Mouse (Mus musculus): ENCODE measurements around the gene Cdh15. TPM values are rescaled to one million over a fixed set of nuclear protein-coding genes. Genes with fewer than 3 reads are reported as not detected.
A peak's percentile ranks its signal among the peaks of the same experiment; 100 is the strongest.

Cdh15 gene
- polyA plus RNA-seq, 1 experiment from 2014 or later, result 0.86 TPM

DNA sequence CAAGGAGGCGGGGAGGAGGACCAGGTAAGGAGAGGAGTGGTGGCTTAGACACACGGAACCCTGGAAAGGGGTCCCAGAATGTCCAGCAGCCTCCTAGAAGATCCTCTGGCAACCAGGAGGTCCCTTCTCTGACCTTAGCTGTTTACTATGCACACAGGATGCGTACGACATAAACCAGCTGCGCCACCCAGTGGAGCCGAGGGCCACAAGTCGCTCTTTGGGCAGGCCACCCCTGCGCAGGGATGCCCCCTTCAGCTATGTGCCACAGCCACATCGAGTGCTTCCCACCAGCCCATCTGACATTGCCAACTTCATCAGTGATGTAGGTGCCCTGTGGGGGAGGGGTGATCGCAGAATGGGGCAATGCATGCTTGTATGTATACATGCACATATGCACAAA lies 17.7 kb downstream of the Cdh15 start:
- no peak overlapping the region for H3K27ac ChIP-seq (ENCODE audit: low read depth, low read length)
- H3K36me3 ChIP-seq (ENCODE audit: control insufficient read depth, insufficient read depth, low read length), result no peaks in the 10 kb centered on the region
- no peaks in the 10 kb centered on the region for H3K27me3 ChIP-seq (ENCODE audit: control insufficient read depth, insufficient read depth, low read length)
- H3K4me2 ChIP-seq (replicated peaks; ENCODE audit: low read depth, low read length), result peak overlapping the region; percentile 36; the same call in 1 of the 2 replicates
- H3K9ac ChIP-seq (ENCODE audit: low read depth, low read length), result no peak overlapping the region
- DNase-seq (ENCODE audit: low spot score) (peak; percentile 34), ATAC-seq (ENCODE audit: low FRiP score) (0 out of 2 replicates have a peak, but pooled peaks have one; percentile 38)
- 60% methylated on average over 10 of the region's 10 CpGs for WGBS
- H3K4me1 ChIP-seq (replicated peaks; ENCODE audit: control insufficient read depth, insufficient read depth, low read length), result no peaks in the 10 kb centered on the region
- no peaks in the 10 kb centered on the region for H3K9me3 ChIP-seq (ENCODE audit: control insufficient read depth, low read length)
- H3K4me3 ChIP-seq (ENCODE audit: low read depth, low read length), result no peak overlapping the region

DNA sequence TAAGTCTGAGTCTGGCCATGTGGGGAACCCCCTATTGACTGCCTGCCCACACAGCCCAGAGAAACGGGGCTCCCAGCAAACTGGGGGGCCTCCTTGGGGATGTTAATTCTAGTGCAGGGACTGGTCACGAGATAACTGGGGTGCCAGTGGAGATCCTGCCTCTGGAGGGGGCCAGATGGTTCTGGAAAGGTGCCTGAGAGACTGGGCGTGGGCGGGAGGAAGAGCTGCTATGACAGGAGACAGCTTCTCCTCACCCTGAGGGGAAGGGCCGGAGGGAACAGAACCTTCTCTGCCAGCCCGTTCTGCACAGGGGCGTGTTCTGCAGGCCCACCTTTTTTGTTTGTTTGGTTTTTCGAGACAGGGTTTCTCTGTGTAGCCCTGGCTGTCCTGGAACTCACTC lies 18.5 kb downstream of the Cdh15 start:
- Histone ChIP-seq H3K9ac (ENCODE audit: low read depth, low read length) (no peak overlapping the region), H3K9me3 (ENCODE audit: control insufficient read depth, low read length) (no peaks in the 10 kb centered on the region), H3K27ac (ENCODE audit: low read depth, low read length) (no peak overlapping the region), H3K36me3 (ENCODE audit: control insufficient read depth, insufficient read depth, low read length) (no peaks in the 10 kb centered on the region), H3K4me1 (replicated peaks; ENCODE audit: control insufficient read depth, insufficient read depth, low read length) (no peaks in the 10 kb centered on the region), H3K4me3 (ENCODE audit: low read depth, low read length) (no peak overlapping the region), H3K27me3 (ENCODE audit: control insufficient read depth, insufficient read depth, low read length) (no peaks in the 10 kb centered on the region), H3K4me2 (replicated peaks; ENCODE audit: low read depth, low read length) (no peak overlapping the region)
- 80% methylated on average over 8 of the region's 8 CpGs for WGBS
- ATAC-seq (ENCODE audit: low FRiP score) (no peak), DNase-seq (ENCODE audit: low spot score) (no peak)

DNA sequence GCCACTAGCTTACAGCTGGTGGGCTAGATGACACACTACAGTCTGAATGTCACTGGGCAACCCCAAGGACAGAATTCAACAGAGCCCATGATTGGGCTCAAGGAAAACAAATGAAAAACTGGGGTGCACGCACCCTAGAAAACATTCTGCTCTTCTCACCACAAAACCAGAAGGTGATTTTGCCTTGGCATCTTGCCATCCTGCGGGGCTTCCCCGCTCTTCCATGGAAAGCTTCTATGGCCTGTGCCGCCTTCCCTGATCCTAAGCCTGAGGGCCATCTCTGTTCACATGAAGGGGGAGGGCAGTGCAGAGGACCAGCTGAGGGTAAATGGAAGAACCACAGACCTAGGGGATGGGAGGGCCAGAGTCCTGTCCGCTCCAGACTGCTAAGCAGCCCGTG lies 20.2 kb downstream of the Cdh15 start:
- no peak overlapping the region for H3K4me2 ChIP-seq (replicated peaks; ENCODE audit: low read depth, low read length)
- no peak overlapping the region for H3K4me3 ChIP-seq (ENCODE audit: low read depth, low read length)
- 86% methylated on average over 6 of the region's 6 CpGs for WGBS
- no peaks in the 10 kb centered on the region for H3K27me3 ChIP-seq (ENCODE audit: control insufficient read depth, insufficient read depth, low read length)
- no peak overlapping the region for H3K27ac ChIP-seq (ENCODE audit: low read depth, low read length)
- ATAC-seq (ENCODE audit: low FRiP score) (no peak), DNase-seq (ENCODE audit: low spot score) (no peak)
- H3K4me1 ChIP-seq (replicated peaks; ENCODE audit: control insufficient read depth, insufficient read depth, low read length), result no peaks in the 10 kb centered on the region
- no peaks in the 10 kb centered on the region for H3K36me3 ChIP-seq (ENCODE audit: control insufficient read depth, insufficient read depth, low read length)
- H3K9me3 ChIP-seq (ENCODE audit: control insufficient read depth, low read length), result no peaks in the 10 kb centered on the region
- H3K9ac ChIP-seq (ENCODE audit: low read depth, low read length), result no peak overlapping the region

DNA sequence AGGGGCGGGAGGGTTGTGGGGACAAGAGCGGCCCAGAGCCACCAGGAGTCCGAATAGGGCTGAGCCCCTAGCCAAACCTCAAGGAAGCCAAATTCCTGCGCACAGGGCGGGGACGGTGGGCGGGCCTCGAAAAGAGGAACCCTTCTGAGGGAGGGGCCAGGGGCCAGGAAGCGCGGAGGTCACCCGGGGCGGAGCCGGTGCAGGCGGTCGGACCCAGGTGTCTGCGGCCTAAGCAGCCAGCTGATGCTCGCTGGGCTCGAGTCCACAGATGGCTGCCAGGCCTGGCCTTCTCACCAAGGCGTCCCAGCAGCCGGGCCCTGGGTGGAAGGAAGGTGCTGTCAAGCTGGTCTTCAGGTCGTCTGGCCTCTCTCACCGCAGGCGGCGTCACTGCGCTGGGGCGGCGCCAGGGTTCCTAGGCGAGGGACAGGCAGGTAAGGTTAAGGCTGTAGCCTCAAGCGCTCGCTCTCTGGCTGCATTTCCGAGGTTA lies 22.7 kb downstream of the Cdh15 start:
- peak; percentile 31 for DNase-seq (ENCODE audit: low spot score)
- WGBS, result 14% methylated on average over 31 of the region's 31 CpGs
- no peak overlapping the region for H3K4me3 ChIP-seq (ENCODE audit: low read depth, low read length)
- no peak for ATAC-seq (ENCODE audit: low FRiP score)
- H3K27ac ChIP-seq (ENCODE audit: low read depth, low read length), result no peak overlapping the region
- H3K9ac ChIP-seq (ENCODE audit: low read depth, low read length), result no peak overlapping the region
- H3K36me3 ChIP-seq (ENCODE audit: control insufficient read depth, insufficient read depth, low read length), result no peaks in the 10 kb centered on the region
- no peaks in the 10 kb centered on the region for H3K27me3 ChIP-seq (ENCODE audit: control insufficient read depth, insufficient read depth, low read length)
- H3K9me3 ChIP-seq (ENCODE audit: control insufficient read depth, low read length), result no peaks in the 10 kb centered on the region
- peak overlapping the region; percentile 19; the same call in 1 of the 2 replicates for H3K4me2 ChIP-seq (replicated peaks; ENCODE audit: low read depth, low read length)
- no peaks in the 10 kb centered on the region for H3K4me1 ChIP-seq (replicated peaks; ENCODE audit: control insufficient read depth, insufficient read depth, low read length)

DNA sequence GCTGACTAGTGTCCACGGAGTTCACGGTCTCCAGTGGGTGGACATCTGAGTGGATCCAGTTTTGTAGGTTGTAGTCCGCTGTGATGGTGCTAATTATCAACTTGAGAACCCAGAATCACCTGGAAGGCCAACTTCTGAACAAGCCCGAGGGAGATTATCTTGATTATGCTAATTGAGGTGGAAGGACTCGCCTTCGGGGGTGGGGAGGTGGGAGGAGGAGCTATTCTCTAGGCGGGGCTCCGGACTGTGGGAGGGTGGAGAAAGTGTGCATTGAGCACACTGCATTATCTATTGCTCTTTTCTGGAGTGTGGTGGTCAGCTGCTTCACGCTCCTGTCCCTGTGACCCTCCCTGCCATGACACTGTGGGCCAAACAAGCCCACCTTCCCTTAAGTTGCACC lies 23.9 kb downstream of the Cdh15 start:
- H3K36me3 ChIP-seq (ENCODE audit: control insufficient read depth, insufficient read depth, low read length), result no peaks in the 10 kb centered on the region
- H3K27me3 ChIP-seq (ENCODE audit: control insufficient read depth, insufficient read depth, low read length), result no peaks in the 10 kb centered on the region
- H3K27ac ChIP-seq (ENCODE audit: low read depth, low read length), result no peak overlapping the region
- no peaks in the 10 kb centered on the region for H3K9me3 ChIP-seq (ENCODE audit: control insufficient read depth, low read length)
- ATAC-seq (ENCODE audit: low FRiP score) (no peak), DNase-seq (ENCODE audit: low spot score) (no peak)
- 72% methylated on average over 9 of the region's 9 CpGs for WGBS
- no peaks in the 10 kb centered on the region for H3K4me1 ChIP-seq (replicated peaks; ENCODE audit: control insufficient read depth, insufficient read depth, low read length)
- H3K4me3 ChIP-seq (ENCODE audit: low read depth, low read length), result no peak overlapping the region
- H3K4me2 ChIP-seq (replicated peaks; ENCODE audit: low read depth, low read length), result no peak overlapping the region
- no peak overlapping the region for H3K9ac ChIP-seq (ENCODE audit: low read depth, low read length)

DNA sequence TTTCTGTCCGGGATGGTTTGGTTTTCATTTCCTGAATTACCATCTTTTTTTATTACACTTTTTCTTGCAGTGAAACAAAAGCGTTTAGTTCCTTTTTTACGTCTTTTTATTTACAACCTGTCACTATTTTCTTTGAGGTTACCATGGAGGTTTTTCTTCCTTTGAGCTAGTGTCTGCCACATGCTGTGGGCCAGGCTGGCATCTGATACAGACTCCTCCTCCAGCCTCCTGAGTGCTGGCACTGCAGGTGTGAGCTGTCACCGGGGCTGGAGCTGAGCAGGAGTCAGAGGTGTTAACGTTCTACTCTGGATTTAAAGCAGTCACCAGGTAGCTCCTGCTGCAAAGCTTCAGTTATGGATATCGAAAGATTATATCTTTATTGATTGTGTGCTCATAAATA lies 25.4 kb downstream of the Cdh15 start:
- 53% methylated on average over 6 of the region's 6 CpGs for WGBS
- no peak overlapping the region for H3K27ac ChIP-seq (ENCODE audit: low read depth, low read length)
- ATAC-seq (ENCODE audit: low FRiP score), result no peak
- H3K36me3 ChIP-seq (ENCODE audit: control insufficient read depth, insufficient read depth, low read length), result no peaks in the 10 kb centered on the region
- H3K4me3 ChIP-seq (ENCODE audit: low read depth, low read length), result no peak overlapping the region
- DNase-seq (ENCODE audit: low spot score), result no peak
- no peak overlapping the region for H3K9ac ChIP-seq (ENCODE audit: low read depth, low read length)
- no peaks in the 10 kb centered on the region for H3K4me1 ChIP-seq (replicated peaks; ENCODE audit: control insufficient read depth, insufficient read depth, low read length)
- no peaks in the 10 kb centered on the region for H3K9me3 ChIP-seq (ENCODE audit: control insufficient read depth, low read length)
- H3K4me2 ChIP-seq (replicated peaks; ENCODE audit: low read depth, low read length), result no peak overlapping the region
- H3K27me3 ChIP-seq (ENCODE audit: control insufficient read depth, insufficient read depth, low read length), result no peaks in the 10 kb centered on the region

DNA sequence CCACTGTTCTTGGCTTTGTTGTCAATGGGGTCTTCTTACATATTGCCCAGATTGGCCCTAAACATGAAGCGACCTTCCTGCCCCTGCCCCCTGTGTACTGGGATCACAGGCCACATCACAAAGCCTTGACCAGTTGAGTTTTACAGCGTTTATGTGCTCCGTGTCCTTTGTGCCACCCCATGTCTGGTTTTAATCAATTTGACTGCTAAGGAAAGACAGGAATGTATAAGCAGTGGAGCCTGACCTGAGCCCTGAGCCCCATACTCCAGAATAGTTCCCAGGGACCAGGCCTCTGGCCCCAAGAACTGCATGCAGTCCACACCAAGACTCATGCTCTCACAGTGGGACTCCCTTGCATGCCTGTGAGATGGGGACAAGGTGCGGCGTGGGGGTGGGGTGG lies 27.4 kb downstream of the Cdh15 start:
- Histone ChIP-seq H3K9ac (ENCODE audit: low read depth, low read length) (no peak overlapping the region), H3K4me1 (replicated peaks; ENCODE audit: control insufficient read depth, insufficient read depth, low read length) (no peaks in the 10 kb centered on the region), H3K9me3 (ENCODE audit: control insufficient read depth, low read length) (no peaks in the 10 kb centered on the region), H3K27me3 (ENCODE audit: control insufficient read depth, insufficient read depth, low read length) (no peaks in the 10 kb centered on the region), H3K36me3 (ENCODE audit: control insufficient read depth, insufficient read depth, low read length) (no peaks in the 10 kb centered on the region), H3K4me3 (ENCODE audit: low read depth, low read length) (no peak overlapping the region), H3K4me2 (replicated peaks; ENCODE audit: low read depth, low read length) (no peak overlapping the region), H3K27ac (ENCODE audit: low read depth, low read length) (no peak overlapping the region)
- ATAC-seq (ENCODE audit: low FRiP score) (no peak), DNase-seq (ENCODE audit: low spot score) (no peak)
- WGBS, result 63% methylated on average over 5 of the region's 5 CpGs

DNA sequence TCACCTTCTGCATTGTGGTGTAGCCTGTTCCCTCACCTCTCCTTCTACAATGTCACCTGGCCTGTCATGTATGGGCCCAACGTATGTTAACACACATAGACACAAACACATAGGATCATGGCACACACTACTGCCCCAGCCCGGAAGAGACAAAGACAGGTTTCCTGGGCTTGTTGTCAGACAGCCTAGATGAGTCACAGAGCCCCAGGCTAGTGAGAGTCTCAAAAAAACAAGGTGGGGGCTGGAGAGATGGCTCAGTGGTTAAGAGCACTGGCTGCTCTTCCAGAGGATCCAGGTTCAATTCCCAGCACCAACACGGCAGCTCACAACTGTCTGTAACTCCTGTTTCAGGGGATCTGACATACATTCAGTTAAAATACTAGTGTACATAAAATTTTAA lies 30.5 kb downstream of the Cdh15 start:
- Histone ChIP-seq H3K27me3 (ENCODE audit: control insufficient read depth, insufficient read depth, low read length) (no peaks in the 10 kb centered on the region), H3K27ac (ENCODE audit: low read depth, low read length) (no peak overlapping the region), H3K4me3 (ENCODE audit: low read depth, low read length) (no peak overlapping the region), H3K9ac (ENCODE audit: low read depth, low read length) (no peak overlapping the region), H3K36me3 (ENCODE audit: control insufficient read depth, insufficient read depth, low read length) (0 out of 2 replicates have a peak, but pooled peaks cover 3% of the 10 kb centered on the region), H3K4me2 (replicated peaks; ENCODE audit: low read depth, low read length) (no peak overlapping the region), H3K4me1 (replicated peaks; ENCODE audit: control insufficient read depth, insufficient read depth, low read length) (no peaks in the 10 kb centered on the region), H3K9me3 (ENCODE audit: control insufficient read depth, low read length) (no peaks in the 10 kb centered on the region)
- DNase-seq (ENCODE audit: low spot score) (no peak), ATAC-seq (ENCODE audit: low FRiP score) (no peak)
- WGBS, result 85% methylated on average over 3 of the region's 3 CpGs

DNA sequence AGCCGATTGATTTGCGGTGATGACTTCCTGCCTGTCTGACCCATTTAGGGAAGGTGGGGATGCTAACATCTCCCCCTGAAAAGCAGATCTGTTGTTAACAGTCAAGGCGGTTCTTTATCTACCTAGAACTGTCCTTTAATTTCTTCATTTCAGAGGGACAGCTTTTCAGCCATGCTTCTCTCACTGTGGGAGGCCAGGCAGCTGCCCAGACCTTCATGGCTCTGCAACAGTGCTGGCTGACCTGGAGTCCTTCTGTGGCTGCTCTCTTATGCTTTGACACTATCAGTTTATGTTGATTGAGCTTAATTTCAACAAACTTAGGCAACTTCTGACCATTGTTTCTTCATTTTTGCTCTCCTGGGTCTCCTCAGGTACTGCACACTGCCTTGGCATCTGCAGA lies 32.5 kb downstream of the Cdh15 start:
- 35% methylated on average over 3 of the region's 3 CpGs for WGBS
- Histone ChIP-seq H3K9ac (ENCODE audit: low read depth, low read length) (no peak overlapping the region), H3K9me3 (ENCODE audit: control insufficient read depth, low read length) (no peaks in the 10 kb centered on the region), H3K27ac (ENCODE audit: low read depth, low read length) (no peak overlapping the region), H3K27me3 (ENCODE audit: control insufficient read depth, insufficient read depth, low read length) (no peaks in the 10 kb centered on the region), H3K4me1 (replicated peaks; ENCODE audit: control insufficient read depth, insufficient read depth, low read length) (no peaks in the 10 kb centered on the region), H3K36me3 (ENCODE audit: control insufficient read depth, insufficient read depth, low read length) (0 out of 2 replicates have a peak, but pooled peaks cover 7% of the 10 kb centered on the region), H3K4me3 (ENCODE audit: low read depth, low read length) (no peak overlapping the region), H3K4me2 (replicated peaks; ENCODE audit: low read depth, low read length) (no peak overlapping the region)
- DNase-seq (ENCODE audit: low spot score), result no peak
- no peak for ATAC-seq (ENCODE audit: low FRiP score)
